Mouse (Mus musculus): ENCODE measurements around the gene Msantd3. TPM values are rescaled to one million over a fixed set of nuclear protein-coding genes. Genes with fewer than 3 reads are reported as not detected.

Msantd3 gene
- polyA plus RNA-seq, 1 experiment, result 0.29 TPM

- no peaks in the 10 kb centered on the region for H3K36me3 ChIP-seq (replicated peaks; ENCODE audit: low read length)
- no peaks in the 10 kb centered on the region for H3K9me3 ChIP-seq
- H3K4me1 ChIP-seq, result peaks cover 20% of the 10 kb centered on the region
- no peak for TF ChIP-seq GATA1 (IDR thresholded peaks at IDR 0.05; ENCODE audit: borderline replicate concordance, low read length)
- TF ChIP-seq FLI1 (IDR thresholded peaks at IDR 0.05; ENCODE audit: low read length), result no peak
- H3K27me3 ChIP-seq (replicated peaks), result peaks cover 75% of the 10 kb centered on the region
- peak overlapping the region; percentile 88 for H3K4me3 ChIP-seq (replicated peaks)
Observed at GRCm38 (mm10) chr4:48540576-48541111, 909 bp downstream of the Msantd3 start.

- peaks cover 75% of the 10 kb centered on the region for H3K27me3 ChIP-seq (replicated peaks)
- TF ChIP-seq FLI1 (IDR thresholded peaks at IDR 0.05; ENCODE audit: low read length), result no peak
- no peak for TF ChIP-seq GATA1 (IDR thresholded peaks at IDR 0.05; ENCODE audit: borderline replicate concordance, low read length)
Observed at GRCm38 (mm10) chr4:48541526-48542250, 2.0 kb downstream of the Msantd3 start.

GRCm38 (mm10) chr4:48542351-48542750 is 2.6 kb downstream of the Msantd3 start:
- no peaks in the 10 kb centered on the region for H3K9me3 ChIP-seq
- TF ChIP-seq FLI1 (IDR thresholded peaks at IDR 0.05; ENCODE audit: low read length) (no peak), GATA1 (IDR thresholded peaks at IDR 0.05; ENCODE audit: borderline replicate concordance, low read length) (no peak)
- peaks cover 73% of the 10 kb centered on the region for H3K27me3 ChIP-seq (replicated peaks)
- no peak overlapping the region for H3K4me3 ChIP-seq (replicated peaks)
- no peaks in the 10 kb centered on the region for H3K36me3 ChIP-seq (replicated peaks; ENCODE audit: low read length)
- H3K4me1 ChIP-seq, result peaks cover 20% of the 10 kb centered on the region

More at GRCm38 (mm10) chr4:48541526-48542250, 2.0 kb downstream of the Msantd3 start:
- H3K9me3 ChIP-seq, result no peaks in the 10 kb centered on the region
- H3K4me3 ChIP-seq (replicated peaks), result no peak overlapping the region
- H3K36me3 ChIP-seq (replicated peaks; ENCODE audit: low read length), result no peaks in the 10 kb centered on the region
- H3K4me1 ChIP-seq, result peaks cover 20% of the 10 kb centered on the region

GRCm38 (mm10) chr4:48543071-48543865 is 3.5 kb downstream of the Msantd3 start:
- no peaks in the 10 kb centered on the region for H3K36me3 ChIP-seq (replicated peaks; ENCODE audit: low read length)
- TF ChIP-seq FLI1 (IDR thresholded peaks at IDR 0.05; ENCODE audit: low read length), result no peak
- no peak for TF ChIP-seq GATA1 (IDR thresholded peaks at IDR 0.05; ENCODE audit: borderline replicate concordance, low read length)
- H3K27me3 ChIP-seq (replicated peaks), result peaks cover 69% of the 10 kb centered on the region
- peaks cover 20% of the 10 kb centered on the region for H3K4me1 ChIP-seq
- H3K4me3 ChIP-seq (replicated peaks), result no peak overlapping the region
- no peaks in the 10 kb centered on the region for H3K9me3 ChIP-seq

GRCm38 (mm10) chr4:48544141-48544540 is 4.4 kb downstream of the Msantd3 start:
- Histone ChIP-seq H3K4me1 (peaks cover 20% of the 10 kb centered on the region), H3K9me3 (no peaks in the 10 kb centered on the region), H3K4me3 (replicated peaks) (no peak overlapping the region), H3K36me3 (replicated peaks; ENCODE audit: low read length) (no peaks in the 10 kb centered on the region), H3K27me3 (replicated peaks) (peaks cover 63% of the 10 kb centered on the region)
- TF ChIP-seq GATA1 (IDR thresholded peaks at IDR 0.05; ENCODE audit: borderline replicate concordance, low read length) (no peak), FLI1 (IDR thresholded peaks at IDR 0.05; ENCODE audit: low read length) (no peak)

GRCm38 (mm10) chr4:48545966-48546365 is 6.2 kb downstream of the Msantd3 start:
- H3K27me3 ChIP-seq (replicated peaks), result peaks cover 45% of the 10 kb centered on the region
- no peak overlapping the region for H3K4me3 ChIP-seq (replicated peaks)
- no peak for TF ChIP-seq FLI1 (IDR thresholded peaks at IDR 0.05; ENCODE audit: low read length)
- TF ChIP-seq GATA1 (IDR thresholded peaks at IDR 0.05; ENCODE audit: borderline replicate concordance, low read length), result no peak

GRCm38 (mm10) chr4:48546568-48547496 is 7.1 kb downstream of the Msantd3 start:
- Histone ChIP-seq H3K4me3 (replicated peaks) (no peak overlapping the region), H3K4me1 (peaks cover 5% of the 10 kb centered on the region; the same call in 1 of the 2 replicates), H3K36me3 (replicated peaks; ENCODE audit: low read length) (no peaks in the 10 kb centered on the region), H3K9me3 (no peaks in the 10 kb centered on the region), H3K27me3 (replicated peaks) (peaks cover 37% of the 10 kb centered on the region)
- no peak for TF ChIP-seq FLI1 (IDR thresholded peaks at IDR 0.05; ENCODE audit: low read length)
- TF ChIP-seq GATA1 (IDR thresholded peaks at IDR 0.05; ENCODE audit: borderline replicate concordance, low read length), result no peak

More at GRCm38 (mm10) chr4:48545966-48546365, 6.2 kb downstream of the Msantd3 start:
- Histone ChIP-seq H3K9me3 (no peaks in the 10 kb centered on the region), H3K36me3 (replicated peaks; ENCODE audit: low read length) (no peaks in the 10 kb centered on the region), H3K4me1 (peaks cover 10% of the 10 kb centered on the region; the same call in 1 of the 2 replicates)

GRCm38 (mm10) chr4:48548393-48549045 is 8.8 kb downstream of the Msantd3 start:
- Histone ChIP-seq H3K36me3 (replicated peaks; ENCODE audit: low read length) (no peaks in the 10 kb centered on the region), H3K4me3 (replicated peaks) (no peak overlapping the region)
- TF ChIP-seq FLI1 (IDR thresholded peaks at IDR 0.05; ENCODE audit: low read length), result no peak
- no peak for TF ChIP-seq GATA1 (IDR thresholded peaks at IDR 0.05; ENCODE audit: borderline replicate concordance, low read length)

More at GRCm38 (mm10) chr4:48548393-48549045, 8.8 kb downstream of the Msantd3 start:
- no peaks in the 10 kb centered on the region for H3K4me1 ChIP-seq
- H3K9me3 ChIP-seq, result no peaks in the 10 kb centered on the region
- peaks cover 21% of the 10 kb centered on the region for H3K27me3 ChIP-seq (replicated peaks)
